Mouse (Mus musculus): ENCODE data around the gene Arhgef18. TPM values are rescaled to one million over a fixed set of nuclear protein-coding genes. Genes with fewer than 3 reads are reported as not detected.

Gene Arhgef18
- polyA plus RNA-seq, 1 experiment from 2014 or later: 7.8 TPM

- DNase-seq: no peak
- Histone ChIP-seq H3K27ac (ENCODE audit: low read depth) (no peak overlapping the region), H3K4me3 (ENCODE audit: low read depth, low read length) (no peak overlapping the region), H3K9ac (no peak overlapping the region), H3K36me3 (ENCODE audit: insufficient read depth) (no peaks in the 10 kb centered on the region), H3K27me3 (ENCODE audit: insufficient read depth, low read length) (no peaks in the 10 kb centered on the region), H3K4me2 (no peak overlapping the region), H3K4me1 (ENCODE audit: insufficient read depth) (0 out of 2 replicates have a peak, but pooled peaks cover 3% of the 10 kb centered on the region), H3K9me3 (ENCODE audit: low read depth, low read length) (no peaks in the 10 kb centered on the region)
- no peak for ATAC-seq (ENCODE audit: insufficient read depth)
- TF ChIP-seq CTCF (IDR thresholded peaks at IDR 0.05; ENCODE audit: low read depth): no peak
- WGBS: 87% methylated on average over 5 of the region's 5 CpGs
Observed at GRCm38 (mm10) chr8:3421507-3421906, 28.7 kb downstream of the Arhgef18 start.

DNA sequence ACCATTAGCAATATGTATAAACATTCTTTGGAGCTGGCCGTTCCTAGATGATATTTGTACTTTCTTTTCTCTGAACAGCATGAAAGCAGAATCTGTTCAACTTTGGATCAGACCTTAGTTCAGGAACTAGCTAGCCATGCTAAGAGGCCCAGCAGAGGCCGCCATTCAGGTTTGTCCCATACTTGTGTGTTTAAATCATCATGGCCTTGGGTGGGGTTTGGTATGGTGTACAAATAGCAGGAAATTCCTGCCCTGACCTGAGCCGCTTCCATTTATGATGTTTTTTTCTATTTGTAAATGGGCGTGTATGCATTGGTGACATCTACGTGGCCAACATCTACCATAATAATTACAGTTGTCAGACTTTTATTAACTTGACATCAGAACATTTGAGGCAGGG, 32.4 kb downstream of the Arhgef18 start:
- H3K9me3 ChIP-seq (ENCODE audit: low read depth, low read length): no peaks in the 10 kb centered on the region
- 78% methylated on average over 5 of the region's 5 CpGs for WGBS
- DNase-seq: no peak
- ATAC-seq (ENCODE audit: insufficient read depth): no peak
- H3K4me1 ChIP-seq (ENCODE audit: insufficient read depth): 0 out of 2 replicates have a peak, but pooled peaks cover 3% of the 10 kb centered on the region
- no peak overlapping the region for H3K4me3 ChIP-seq (ENCODE audit: low read depth, low read length)
- H3K9ac ChIP-seq: no peak overlapping the region
- no peak for TF ChIP-seq CTCF (IDR thresholded peaks at IDR 0.05; ENCODE audit: low read depth)
- no peak overlapping the region for H3K4me2 ChIP-seq
- no peak overlapping the region for H3K27ac ChIP-seq (ENCODE audit: low read depth)
- no peaks in the 10 kb centered on the region for H3K27me3 ChIP-seq (ENCODE audit: insufficient read depth, low read length)
- H3K36me3 ChIP-seq (ENCODE audit: insufficient read depth): 0 out of 2 replicates have a peak, but pooled peaks cover 8% of the 10 kb centered on the region

GRCm38 (mm10) chr8:3426211-3426610, 33.4 kb downstream of the Arhgef18 start:
- H3K4me1 ChIP-seq (ENCODE audit: insufficient read depth): 0 out of 2 replicates have a peak, but pooled peaks cover 3% of the 10 kb centered on the region
- no peak overlapping the region for H3K9ac ChIP-seq
- 82% methylated on average over 3 of the region's 3 CpGs for WGBS
- peaks cover 14% of the 10 kb centered on the region; the same call in 1 of the 2 replicates for H3K36me3 ChIP-seq (ENCODE audit: insufficient read depth)
- H3K27ac ChIP-seq (ENCODE audit: low read depth): no peak overlapping the region
- ATAC-seq (ENCODE audit: insufficient read depth): no peak
- H3K4me3 ChIP-seq (ENCODE audit: low read depth, low read length): no peak overlapping the region
- no peaks in the 10 kb centered on the region for H3K9me3 ChIP-seq (ENCODE audit: low read depth, low read length)
- no peaks in the 10 kb centered on the region for H3K27me3 ChIP-seq (ENCODE audit: insufficient read depth, low read length)
- no peak for TF ChIP-seq CTCF (IDR thresholded peaks at IDR 0.05; ENCODE audit: low read depth)
- H3K4me2 ChIP-seq: no peak overlapping the region
- DNase-seq: no peak

DNA sequence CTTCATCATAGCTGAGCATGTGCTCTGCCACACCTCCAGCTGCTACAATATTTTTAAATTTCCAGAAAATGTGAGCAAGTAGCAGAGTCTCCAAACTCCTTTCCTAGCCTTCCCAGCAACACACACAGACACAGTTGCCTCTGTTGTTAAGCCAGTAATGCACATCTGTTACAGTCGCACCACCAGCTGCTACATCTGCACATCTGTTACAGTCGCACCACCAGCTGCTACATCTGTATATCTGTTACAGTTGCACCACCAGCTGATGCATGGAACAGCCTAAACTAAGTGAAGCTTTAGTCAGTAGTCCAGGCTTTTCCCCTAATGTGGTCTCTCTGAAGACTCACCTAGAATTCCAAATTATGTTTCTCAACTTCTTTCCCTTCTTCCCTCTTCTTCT, 35.6 kb downstream of the Arhgef18 start:
- 86% methylated on average over 2 of the region's 2 CpGs for WGBS
- Histone ChIP-seq H3K27me3 (ENCODE audit: insufficient read depth, low read length) (no peaks in the 10 kb centered on the region), H3K4me3 (ENCODE audit: low read depth, low read length) (no peak overlapping the region), H3K9ac (no peak overlapping the region), H3K4me2 (no peak overlapping the region), H3K27ac (ENCODE audit: low read depth) (no peak overlapping the region), H3K9me3 (ENCODE audit: low read depth, low read length) (no peaks in the 10 kb centered on the region), H3K36me3 (ENCODE audit: insufficient read depth) (peaks cover 30% of the 10 kb centered on the region; the same call in 1 of the 2 replicates), H3K4me1 (ENCODE audit: insufficient read depth) (0 out of 2 replicates have a peak, but pooled peaks cover 3% of the 10 kb centered on the region)
- ATAC-seq (ENCODE audit: insufficient read depth) (no peak), DNase-seq (no peak)
- TF ChIP-seq CTCF (IDR thresholded peaks at IDR 0.05; ENCODE audit: low read depth): no peak

DNA sequence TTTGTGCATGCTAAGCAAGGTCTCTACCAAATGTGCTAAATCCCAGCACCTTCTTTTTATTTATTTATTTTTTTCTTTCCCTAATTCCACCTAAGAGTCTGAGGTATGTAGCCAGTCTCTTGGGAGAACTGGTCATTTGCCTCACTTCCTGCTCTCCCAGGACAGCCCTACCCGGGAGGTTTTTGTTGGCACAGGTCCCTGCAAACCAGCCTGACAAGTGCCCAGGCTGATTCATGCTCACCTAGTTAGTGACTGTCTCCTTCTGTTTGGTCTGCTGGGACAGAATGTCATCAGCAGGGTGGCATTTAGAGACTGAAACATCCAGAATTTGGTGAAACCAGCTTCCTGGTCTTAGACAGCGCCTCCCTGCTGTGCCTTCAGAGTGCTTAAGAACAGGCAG, 37.2 kb downstream of the Arhgef18 start:
- Histone ChIP-seq H3K27ac (ENCODE audit: low read depth) (no peak overlapping the region), H3K36me3 (ENCODE audit: insufficient read depth) (peaks cover 40% of the 10 kb centered on the region), H3K4me1 (ENCODE audit: insufficient read depth) (0 out of 2 replicates have a peak, but pooled peaks cover 3% of the 10 kb centered on the region), H3K4me3 (ENCODE audit: low read depth, low read length) (no peak overlapping the region), H3K9me3 (ENCODE audit: low read depth, low read length) (no peaks in the 10 kb centered on the region), H3K4me2 (no peak overlapping the region), H3K9ac (no peak overlapping the region), H3K27me3 (ENCODE audit: insufficient read depth, low read length) (no peaks in the 10 kb centered on the region)
- no peak for DNase-seq
- no peak for ATAC-seq (ENCODE audit: insufficient read depth)
- TF ChIP-seq CTCF (IDR thresholded peaks at IDR 0.05; ENCODE audit: low read depth): no peak
- 57% methylated on average over 2 of the region's 2 CpGs for WGBS

GRCm38 (mm10) chr8:3431113-3431512, 38.3 kb downstream of the Arhgef18 start:
- H3K36me3 ChIP-seq (ENCODE audit: insufficient read depth): peaks cover 51% of the 10 kb centered on the region
- no peak overlapping the region for H3K9ac ChIP-seq
- no peak for DNase-seq
- H3K27me3 ChIP-seq (ENCODE audit: insufficient read depth, low read length): no peaks in the 10 kb centered on the region
- no peak overlapping the region for H3K27ac ChIP-seq (ENCODE audit: low read depth)
- whole genome bisulfite sequencing: 75% methylated on average over 3 of the region's 3 CpGs
- no peak overlapping the region for H3K4me2 ChIP-seq
- no peaks in the 10 kb centered on the region for H3K9me3 ChIP-seq (ENCODE audit: low read depth, low read length)
- no peak overlapping the region for H3K4me3 ChIP-seq (ENCODE audit: low read depth, low read length)
- no peak for ATAC-seq (ENCODE audit: insufficient read depth)
- H3K4me1 ChIP-seq (ENCODE audit: insufficient read depth): no peaks in the 10 kb centered on the region
- no peak for TF ChIP-seq CTCF (IDR thresholded peaks at IDR 0.05; ENCODE audit: low read depth)

DNA sequence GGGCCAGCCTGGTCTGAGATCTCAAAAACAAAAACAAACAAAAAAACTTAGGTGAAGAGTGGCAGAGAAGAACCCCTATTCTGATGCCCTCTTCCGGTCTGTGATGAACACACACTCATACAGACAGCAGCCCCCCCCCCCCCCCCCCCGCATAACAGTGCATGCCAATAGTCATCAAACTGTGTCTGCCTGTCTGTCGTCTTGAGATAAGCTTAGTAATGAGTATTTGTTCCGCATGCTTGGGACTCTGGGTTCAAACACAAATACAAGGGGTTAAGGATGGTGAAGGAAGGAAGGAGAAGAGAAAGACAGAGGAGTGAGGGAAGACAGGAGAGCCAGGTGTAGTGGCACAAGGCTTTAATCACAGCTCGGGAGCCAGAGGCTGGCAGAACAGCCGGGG, 43.7 kb downstream of the Arhgef18 start:
- H3K27ac ChIP-seq (ENCODE audit: low read depth): no peak overlapping the region
- TF ChIP-seq CTCF (IDR thresholded peaks at IDR 0.05; ENCODE audit: low read depth): no peak
- H3K9ac ChIP-seq: no peak overlapping the region
- WGBS: 86% methylated on average over 5 of the region's 6 CpGs
- ATAC-seq (ENCODE audit: insufficient read depth): no peak
- no peak overlapping the region for H3K4me2 ChIP-seq
- no peak for DNase-seq
- H3K9me3 ChIP-seq (ENCODE audit: low read depth, low read length): no peaks in the 10 kb centered on the region
- H3K4me1 ChIP-seq (ENCODE audit: insufficient read depth): no peaks in the 10 kb centered on the region
- H3K36me3 ChIP-seq (ENCODE audit: insufficient read depth): peaks cover 85% of the 10 kb centered on the region
- no peak overlapping the region for H3K4me3 ChIP-seq (ENCODE audit: low read depth, low read length)
- H3K27me3 ChIP-seq (ENCODE audit: insufficient read depth, low read length): no peaks in the 10 kb centered on the region

- H3K4me3 ChIP-seq (ENCODE audit: low read depth, low read length): no peak overlapping the region
- H3K4me1 ChIP-seq (ENCODE audit: insufficient read depth): no peaks in the 10 kb centered on the region
- H3K27me3 ChIP-seq (ENCODE audit: insufficient read depth, low read length): no peaks in the 10 kb centered on the region
- peaks cover 67% of the 10 kb centered on the region for H3K36me3 ChIP-seq (ENCODE audit: insufficient read depth)
- peak; percentile 9 for DNase-seq
- peak; percentile 51 for TF ChIP-seq CTCF (IDR thresholded peaks at IDR 0.05; ENCODE audit: low read depth)
- no peak overlapping the region for H3K9ac ChIP-seq
- H3K9me3 ChIP-seq (ENCODE audit: low read depth, low read length): no peaks in the 10 kb centered on the region
- H3K27ac ChIP-seq (ENCODE audit: low read depth): no peak overlapping the region
- ATAC-seq (ENCODE audit: insufficient read depth): no peak
- 81% methylated on average over 12 of the region's 12 CpGs for WGBS
- no peak overlapping the region for H3K4me2 ChIP-seq
Observed at GRCm38 (mm10) chr8:3439510-3439909, 46.7 kb downstream of the Arhgef18 start.

All from lung, embryonic 14.5 days (tissue).